Mouse (Mus musculus) liver, embryonic 14.5 days (tissue): ENCODE results near the gene Ier3. TPM values are rescaled to one million over a fixed set of nuclear protein-coding genes. Genes with fewer than 3 reads are reported as not detected.

Experiments
- ATAC-seq: fragments of 200-750 bp; cut with Nextera tagmentation; 2 replicates; pipeline ENCODE4 v1.8.0; 2017; ENCODE audit warnings: moderate number of reproducible peaks, mild to moderate bottlenecking, moderate library complexity; ENCODE audit not compliant: insufficient read depth
- DNase-seq, 3 experiments: peaks; one replicate each; pipeline ENCODE4 v3.0.0-alpha.2; 2012 to 2013; ENCODE audit warnings: low read depth in 3 of 3, low spot score in 3 of 3
- H3K27ac ChIP-seq: fragments of 300-500 bp; sonication (generic); 2 replicates; pipeline ENCODE4 v1.5.1; 2014; ENCODE audit warnings: moderate library complexity, mild to moderate bottlenecking, control low read depth, inconsistent platforms
- H3K27me3 ChIP-seq: fragments of 300-500 bp; sonication (generic); 2 replicates; pipeline ENCODE4 v1.6.1; 2014; ENCODE audit warnings: mild to moderate bottlenecking, low read length, moderate library complexity; ENCODE audit not compliant: control insufficient read depth, insufficient read depth
- H3K36me3 ChIP-seq: fragments of 300-500 bp; sonication (generic); replicated peaks from 2 replicates; pipeline ENCODE4 v1.6.1; 2014; ENCODE audit warnings: low read depth; ENCODE audit not compliant: control insufficient read depth, insufficient read depth
- H3K4me1 ChIP-seq, 2 experiments: fragments of 200-500 bp in 1 of 2; fragments of 300-500 bp in 1 of 2; sonication (generic) in 1 of 2; replicated peaks; 2 replicates each; pipeline ENCODE4 v1.6.1; 2012 to 2014; ENCODE audit warnings: antibody characterized with exemption in 1 of 2, inconsistent platforms in 1 of 2, low read length in 1 of 2; ENCODE audit not compliant: control insufficient read depth in 2 of 2, insufficient read depth in 2 of 2
- H3K4me2 ChIP-seq: fragments of 300-500 bp; sonication (generic); 2 replicates; pipeline ENCODE4 v1.6.1; 2014; ENCODE audit warnings: low read depth, mild to moderate bottlenecking, control low read depth, moderate library complexity
- H3K4me3 ChIP-seq, 2 experiments: fragments of 200-500 bp in 1 of 2; fragments of 300-500 bp in 1 of 2; sonication (generic) in 1 of 2; 2 replicates each; pipeline ENCODE4 v1.5.1; 2012 to 2014; ENCODE audit warnings: low read depth in 2 of 2, low read length in 2 of 2, mild to moderate bottlenecking in 2 of 2, control low read depth in 1 of 2, inconsistent platforms in 1 of 2, moderate library complexity in 1 of 2; ENCODE audit not compliant: insufficient read depth in 1 of 2
- H3K9ac ChIP-seq: fragments of 300-500 bp; sonication (generic); replicated peaks from 2 replicates; pipeline ENCODE4 v1.6.1; 2014; ENCODE audit warnings: mild to moderate bottlenecking, control low read depth, moderate library complexity
- H3K9me3 ChIP-seq: fragments of 300-500 bp; sonication (generic); 2 replicates; pipeline ENCODE4 v1.6.1; 2016; ENCODE audit warnings: low read length, mixed read lengths; ENCODE audit not compliant: control insufficient read depth
- CTCF ChIP-seq: IDR thresholded peaks from 2 replicates; pipeline ENCODE4 v1.5.1; 2016; ENCODE audit warnings: antibody characterized with exemption, low read depth, control low read depth
- EP300 ChIP-seq: IDR thresholded peaks from 2 replicates; pipeline ENCODE4 v1.6.1; 2016; ENCODE audit warnings: antibody characterized with exemption, low read depth
- WGBS: fragments of 180-500 bp; shearing (Covaris S2); extraction: QIAGEN DNeasy Blood & Tissue Kit; methylation state at CpG from one replicate; pipeline ENCODE4 v1.1.7; 2014; ENCODE audit not compliant: insufficient replicate concordance; 5-methylcytosine and 5-hydroxymethylcytosine counted together
- polyA plus RNA-seq, 2 experiments: library from polyadenylated mRNA; depleted of rRNA in 1 of 2; stranded (reverse) in 1 of 2; unstranded in 1 of 2; fragments of >200 nt; fragmentation: Nextera tagmentation in 1 of 2; extraction: Ambion mirVana in 1 of 2; gene quantifications; 2 replicates each; pipeline versions ENCODE4 v1.2.1 to v1.2.3; 2012 to 2014

The Ier3 gene
- polyA plus RNA-seq, 2 experiments: 11.0 to 11.6 TPM

GRCm38 (mm10) chr17:35864832-35865353 is 43.4 kb downstream of the Ier3 start:
- Histone ChIP-seq H3K27ac (no peak overlapping the region), H3K4me2 (peak overlapping the region; percentile 65), H3K9me3 (no peaks in the 10 kb centered on the region), H3K4me1 (peaks cover 13 to 19% of the 10 kb centered on the region in 2 experiments), H3K9ac (no peak overlapping the region), H3K27me3 (peaks cover 55% of the 10 kb centered on the region), H3K36me3 (no peaks in the 10 kb centered on the region), H3K4me3 (peak overlapping the region in 1 of 2 experiments; percentile 50; a peak in 1 of 4 replicates)
- no peak for DNase-seq
- ATAC-seq: no peak
- TF ChIP-seq EP300: no peak
- no peak for TF ChIP-seq CTCF
- WGBS: 36% methylated on average over 10 of the region's 10 CpGs

GRCm38 (mm10) chr17:35865481-35866280 is 44.2 kb downstream of the Ier3 start, which contains the start of gene Ppp1r18:
Gene Ppp1r18 (plus strand): TSS chr17:35865593.
- WGBS: 1% methylated on average over 48 of the region's 48 CpGs
- H3K4me3 ChIP-seq: peak within 1 kb of the TSS; percentile 50 to 64
- H3K27me3 ChIP-seq: peaks cover 55% of the 10 kb centered on the region
- ATAC-seq: no peak
- peak within 1 kb of the TSS; percentile 65 for H3K4me2 ChIP-seq
- TF ChIP-seq EP300 (no peak), CTCF (no peak)
- H3K9ac ChIP-seq: peak within 1 kb of the TSS; percentile 23
- H3K36me3 ChIP-seq: no peaks in the 10 kb centered on the region
- H3K4me1 ChIP-seq: peaks cover 11 to 14% of the 10 kb centered on the region in 2 experiments
- H3K9me3 ChIP-seq: no peaks in the 10 kb centered on the region
- H3K27ac ChIP-seq: no peak within 1 kb of the TSS
- no peak for DNase-seq

GRCm38 (mm10) chr17:35866281-35866831 is 44.9 kb downstream of the Ier3 start:
- Histone ChIP-seq H3K4me1 (peaks cover 9 to 13% of the 10 kb centered on the region in 2 experiments), H3K27me3 (peaks cover 55% of the 10 kb centered on the region), H3K36me3 (no peaks in the 10 kb centered on the region), H3K4me3 (peak overlapping the region; percentile 50 to 64), H3K9me3 (peaks cover 3% of the 10 kb centered on the region), H3K9ac (peak overlapping the region; percentile 23), H3K27ac (no peak overlapping the region), H3K4me2 (peak overlapping the region; percentile 65)
- DNase-seq (no peak), ATAC-seq (no peak)
- under 1% methylated on average over 38 of the region's 38 CpGs for WGBS
- TF ChIP-seq EP300 (no peak), CTCF (no peak)

GRCm38 (mm10) chr17:35866911-35867890 is 45.7 kb downstream of the Ier3 start:
- DNase-seq (no peak), ATAC-seq (no peak)
- H3K4me2 ChIP-seq: peak overlapping the region; percentile 65
- H3K9me3 ChIP-seq: peaks cover 3% of the 10 kb centered on the region
- peak overlapping the region; percentile 50 to 64 for H3K4me3 ChIP-seq
- H3K36me3 ChIP-seq: no peaks in the 10 kb centered on the region
- no peak for TF ChIP-seq EP300
- peak; percentile 47 for TF ChIP-seq CTCF
- H3K4me1 ChIP-seq: peaks cover 5 to 10% of the 10 kb centered on the region in 2 experiments; a peak in 3 of 4 replicates
- WGBS: 3% methylated on average over 26 of the region's 26 CpGs
- peaks cover 55% of the 10 kb centered on the region for H3K27me3 ChIP-seq
- H3K9ac ChIP-seq: peak overlapping the region; percentile 31
- no peak overlapping the region for H3K27ac ChIP-seq
